Comparison of ENCODE assay signal across 21 mouse cellular contexts in genomic region chr8:106720921-106721320, GRCm38 (mm10). TPM values are rescaled to one million over a fixed set of nuclear protein-coding genes. Genes with fewer than 3 reads are reported as not detected.
A peak's percentile ranks its signal among the peaks of the same experiment; 100 is the strongest.
DNase-seq lines count a peak whose midpoint lies in the region; ATAC-seq and TF ChIP-seq lines count a peak whose summit lies in the region.
"Had no signal": no experiment of that assay in that cellular context is flagged by ENCODE, and none has a peak within 500 bp of the region (broad histone marks: within the 10 kb centered on the region; RNA-seq: fewer than 3 reads in every experiment).

No protein-coding gene starts in this region.

- H3K4me2 ChIP-seq in lung, postnatal 0 days (replicated peaks; ENCODE audit: low read depth, low read length), result no peak overlapping the region
- H3K4me2 ChIP-seq: embryonic facial prominence, embryonic 12.5 days; hindbrain, embryonic 13.5 days had no signal

- H3K9ac ChIP-seq in lung, postnatal 0 days (replicated peaks; ENCODE audit: low read depth), result no peak overlapping the region
- H3K9ac ChIP-seq: embryonic facial prominence, embryonic 12.5 days; hindbrain, embryonic 13.5 days had no signal

- H3K36me3 ChIP-seq in kidney, adult 2 months (ENCODE audit: control insufficient read depth, insufficient read depth, low read length), result no peaks in the 10 kb centered on the region
- H3K36me3 ChIP-seq in lung, postnatal 0 days (ENCODE audit: insufficient read depth, low read length), result 0 out of 2 replicates have a peak, but pooled peaks cover 8% of the 10 kb centered on the region
- peaks cover 44% of the 10 kb centered on the region for H3K36me3 ChIP-seq in limb, embryonic 10.5 days

- H3K4me1 ChIP-seq in kidney, adult 2 months (ENCODE audit: control insufficient read depth, insufficient read depth, low read length), result peaks cover 3% of the 10 kb centered on the region; the same call in 1 of the 2 replicates
- no peaks in the 10 kb centered on the region; the same call in 1 of the 2 replicates for H3K4me1 ChIP-seq in lung, postnatal 0 days (ENCODE audit: insufficient read depth, low read depth, low read length)
- H3K4me1 ChIP-seq in limb, embryonic 10.5 days, result peaks cover 11% of the 10 kb centered on the region

- TF ChIP-seq POLR2A in kidney, adult 2 months (IDR thresholded peaks at IDR 0.05; ENCODE audit: low read depth, low read length), result no peak

- ATAC-seq in lung, postnatal 0 days, result no peak
- ATAC-seq: inflammation-experienced regulatory T-cells, adult 6 months had no signal

- no peak overlapping the region for H3K4me3 ChIP-seq in kidney, adult 2 months (ENCODE audit: insufficient read depth, low read depth, low read length)
- H3K4me3 ChIP-seq in lung, postnatal 0 days (ENCODE audit: low read depth, low read length), result no peak overlapping the region
- no peak overlapping the region for H3K4me3 ChIP-seq in limb, embryonic 10.5 days
- H3K4me3 ChIP-seq: embryonic facial prominence, embryonic 12.5 days; forebrain, embryonic 10.5 days; heart, embryonic 10.5 days; hindbrain, embryonic 13.5 days; myocyte had no signal

- no peak for TF ChIP-seq CTCF in kidney, adult 2 months (conservative IDR thresholded peaks at IDR 0.05; ENCODE audit: insufficient read depth, insufficient read length, low read depth, low read length)
- TF ChIP-seq CTCF in lung, postnatal 0 days (IDR thresholded peaks at IDR 0.05), result no peak

- TF ChIP-seq EP300 in lung, postnatal 0 days (IDR thresholded peaks at IDR 0.05), result no peak

- no peak overlapping the region for H3K27ac ChIP-seq in kidney, adult 2 months (ENCODE audit: insufficient read depth, low read depth, low read length)
- H3K27ac ChIP-seq in lung, postnatal 0 days (ENCODE audit: low read length), result 0 out of 2 replicates have a peak overlapping the region, but pooled peaks have one; percentile 1
- H3K27ac ChIP-seq in limb, embryonic 10.5 days, result peak overlapping the region; percentile 20; the same call in 1 of the 2 replicates
- H3K27ac ChIP-seq: forebrain, embryonic 10.5 days; heart, embryonic 10.5 days; hindbrain, embryonic 13.5 days had no signal

- DNase-seq in kidney, adult 2 months, result peak; percentile 25
- DNase-seq in kidney, postnatal 36 days, result no peak
- peak; percentile 22 for DNase-seq in lung, postnatal 0 days (ENCODE audit: low spot score)
- no peak for DNase-seq in lung, postnatal 10 days
- no peak for DNase-seq in limb, embryonic 10.5 days (ENCODE audit: low spot score)
- DNase-seq in layer of hippocampus, postnatal 36 days, result no peak
- no peak for DNase-seq in cerebellum, adult 11 months
- DNase-seq: cerebellum, adult 9-10 months; gastrocnemius, postnatal 10 days; heart, postnatal 14 days; kidney, adult 8-10 months; liver; midbrain, embryonic 14.5 days; right cerebral cortex, postnatal 14 days; spleen, adult 18-20 months had no signal

- 58% methylated on average over 8 of the region's 8 CpGs for WGBS in kidney, adult 2 months
- WGBS in lung, postnatal 0 days, result 35% methylated on average over 8 of the region's 8 CpGs
- 68% methylated on average over 8 of the region's 8 CpGs for WGBS in limb, embryonic 10.5 days

- no peaks in the 10 kb centered on the region for H3K27me3 ChIP-seq in kidney, adult 2 months (replicated peaks; ENCODE audit: control insufficient read depth, insufficient read depth, low read length)
- H3K27me3 ChIP-seq in lung, postnatal 0 days (replicated peaks; ENCODE audit: insufficient read depth, low read length), result no peaks in the 10 kb centered on the region
- H3K27me3 ChIP-seq in limb, embryonic 10.5 days (ENCODE audit: low read depth, poor library complexity, severe bottlenecking), result no peaks in the 10 kb centered on the region
- H3K27me3 ChIP-seq: embryonic facial prominence, embryonic 12.5 days had no signal

- H3K9me3 ChIP-seq in lung, postnatal 0 days (ENCODE audit: low read length), result no peaks in the 10 kb centered on the region
- no peaks in the 10 kb centered on the region for H3K9me3 ChIP-seq in limb, embryonic 10.5 days (replicated peaks)
- H3K9me3 ChIP-seq: embryonic facial prominence, embryonic 12.5 days; forebrain, embryonic 10.5 days; heart, embryonic 10.5 days; hindbrain, embryonic 13.5 days had no signal

RNA-seq across cellular contexts. Expression of gene Tango6, which starts 38.1 kb away (rescaled TPM):
- polyA plus RNA-seq in kidney, adult 2 months (2012; rRNA removed), result 6.1 TPM in 2 replicates
- 3.5 and 3.7 TPM in 2 replicates for polyA plus RNA-seq in lung, postnatal 0 days (2015; fragmentation: Nextera tagmentation; extraction: Ambion mirVana)
- polyA plus RNA-seq in limb, embryonic 10.5 days (2016; fragmentation: Nextera tagmentation; extraction: Ambion mirVana), result 15.5 and 16.1 TPM in 2 replicates
- 1 to 10 TPM; 6.4 to 6.6 TPM for total RNA-seq in layer of hippocampus, postnatal 36 days (2021)

Comparison
In these comparisons a context has a peak if more than half of its experiments do, and no peak if none do; other contexts are left out.
1. DNase-seq: peak in kidney, adult 2 months (single experiment) and lung, postnatal 0 days (single experiment); none in kidney, postnatal 36 days (0 of 2), lung, postnatal 10 days (single experiment), limb, embryonic 10.5 days (single experiment), layer of hippocampus, postnatal 36 days (0 of 2) and cerebellum, adult 11 months (single experiment).